ENCODE assay signal across 8 mouse cellular contexts in the genomic region with DNA sequence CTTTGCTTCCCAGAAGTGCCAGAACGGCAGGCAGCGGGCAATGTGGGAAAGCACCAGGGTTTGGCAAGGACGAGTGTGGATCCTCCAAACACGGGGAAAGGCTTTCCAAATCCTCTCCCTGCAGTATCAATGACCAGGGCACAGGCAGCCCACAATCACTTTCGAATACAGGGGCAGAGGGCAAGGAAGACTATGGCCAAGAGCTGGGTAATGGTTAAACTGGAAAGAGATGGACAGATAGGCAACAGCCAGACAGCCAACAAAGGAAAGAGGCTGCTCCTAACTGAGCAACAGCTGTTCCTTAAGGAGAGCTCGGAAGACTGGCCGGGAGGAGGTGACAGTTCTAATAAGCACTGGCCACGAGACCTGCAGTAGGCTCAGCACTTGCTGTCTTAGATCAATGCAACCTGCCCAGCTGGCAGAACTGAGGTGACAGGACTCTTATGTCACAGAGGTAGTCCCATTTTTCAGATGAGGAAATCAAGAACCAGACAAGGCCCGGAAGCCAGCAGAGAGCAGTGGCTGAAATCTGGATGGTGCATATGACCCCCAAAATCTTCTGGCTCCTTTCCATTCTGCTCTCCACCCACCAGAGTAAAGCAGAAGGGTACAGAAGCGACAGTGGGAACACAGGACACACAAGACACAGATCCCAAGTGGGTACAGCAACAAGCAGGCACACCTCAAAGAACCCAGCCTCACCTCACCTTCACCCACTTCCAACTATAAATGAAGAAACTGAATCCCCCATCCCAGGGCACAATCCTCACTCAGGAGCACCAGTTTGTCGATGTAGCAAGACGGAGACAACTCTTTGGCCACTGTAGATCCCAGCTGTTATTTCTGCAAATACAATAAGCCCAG. TPM values are rescaled to one million over a fixed set of nuclear protein-coding genes. Genes with fewer than 3 reads are reported as not detected.
DNase-seq lines count a peak whose midpoint lies in the region; ATAC-seq and TF ChIP-seq lines count a peak whose summit lies in the region.

No protein-coding gene starts in this region.

- H3K36me3 ChIP-seq in C2C12 (ENCODE audit: control insufficient read depth, insufficient read depth) (peaks cover 57% of the 10 kb centered on the region), CH12.LX (replicated peaks in 1 of 2; ENCODE audit: control insufficient read depth in 1 of 2, insufficient read depth in 1 of 2, low read length in 1 of 2) (peaks cover 53 to 57% of the 10 kb centered on the region in 2 experiments)
- H3K36me3 ChIP-seq in hindbrain, embryonic 11.5 days (ENCODE audit: control insufficient read depth, insufficient read depth, low read length), result peaks cover 24% of the 10 kb centered on the region
- H3K36me3 ChIP-seq in liver, embryonic 12.5 days, result peaks cover 56% of the 10 kb centered on the region

- ATAC-seq in hindbrain, embryonic 11.5 days (ENCODE audit: low FRiP score), result no peak
- ATAC-seq in liver, embryonic 12.5 days, result no peak

- peak overlapping the region; percentile 79 for H3K9ac ChIP-seq in CH12.LX (ENCODE audit: insufficient read depth, low read depth)
- H3K9ac ChIP-seq in hindbrain, embryonic 11.5 days (ENCODE audit: low read depth, low read length), result peak overlapping the region; percentile 96
- peak overlapping the region; percentile 84 for H3K9ac ChIP-seq in liver, embryonic 12.5 days

- H3ac ChIP-seq in C2C12 (ENCODE audit: control insufficient read depth, insufficient read length, low read depth), result peak overlapping the region; percentile 89

- no peak overlapping the region for H3K27ac ChIP-seq in CH12.LX (ENCODE audit: insufficient read depth, low read depth)
- H3K27ac ChIP-seq in hindbrain, embryonic 11.5 days (ENCODE audit: low read depth, low read length), result no peak overlapping the region
- H3K27ac ChIP-seq in liver, embryonic 12.5 days, result peak overlapping the region; percentile 74

- H3K4me2 ChIP-seq in CH12.LX (ENCODE audit: insufficient read depth, low read depth, poor library complexity, severe bottlenecking), result peak overlapping the region; percentile 52
- H3K4me2 ChIP-seq in hindbrain, embryonic 11.5 days (replicated peaks; ENCODE audit: low read depth, low read length), result peak overlapping the region; percentile 68
- peak overlapping the region; percentile 78 for H3K4me2 ChIP-seq in liver, embryonic 12.5 days

- H3K27me3 ChIP-seq in C2C12 (ENCODE audit: control insufficient read depth, insufficient read depth, insufficient read length) (no peaks in the 10 kb centered on the region), CH12.LX (replicated peaks) (no peaks in the 10 kb centered on the region)
- H3K27me3 ChIP-seq in hindbrain, embryonic 11.5 days (ENCODE audit: control insufficient read depth, insufficient read depth, low read length), result no peaks in the 10 kb centered on the region
- H3K27me3 ChIP-seq in liver, embryonic 12.5 days (replicated peaks), result no peaks in the 10 kb centered on the region

- WGBS in hindbrain, embryonic 11.5 days, result 75% methylated on average over 12 of the region's 12 CpGs
- WGBS in liver, embryonic 12.5 days (ENCODE audit: insufficient replicate concordance), result 58% methylated on average over 12 of the region's 12 CpGs

- no peak for DNase-seq in CH12.LX (ENCODE audit: extremely low read depth)
- no peak for DNase-seq in hindbrain, embryonic 11.5 days (ENCODE audit: low spot score)
- no peak for DNase-seq in right cerebral cortex, postnatal 10 days (ENCODE audit: low spot score in 2 of 2)
- no peak for DNase-seq in cerebellum, adult 8-10 months
- no peak for DNase-seq in cerebellum, adult 11-12 months
- no peak for DNase-seq in urinary bladder, postnatal 4 days (ENCODE audit: low spot score in 2 of 2)

- TF ChIP-seq POLR2A in CH12.LX (IDR thresholded peaks at IDR 0.05; ENCODE audit: low read depth, low read length), result no peak

- TF ChIP-seq CTCF in C2C12 (IDR thresholded peaks at IDR 0.05; ENCODE audit: control insufficient read depth, insufficient read depth, insufficient read length) (no peak), CH12.LX (conservative IDR thresholded peaks at IDR 0.05 in 1 of 2, IDR thresholded peaks at IDR 0.05 in 1 of 2; ENCODE audit: low read depth in 2 of 2, low read length in 2 of 2) (no peak)

- H3K4me3 ChIP-seq in C2C12 (ENCODE audit: insufficient read depth, poor library complexity, severe bottlenecking), result peak overlapping the region; percentile 85
- H3K4me3 ChIP-seq in CH12.LX (replicated peaks in 1 of 3; ENCODE audit: low read depth in 2 of 3, low read length in 2 of 3, poor library complexity in 1 of 3), result peak overlapping the region; percentile 72 to 98 (median 95)
- H3K4me3 ChIP-seq in hindbrain, embryonic 11.5 days (ENCODE audit: low read depth, low read length), result peak overlapping the region; percentile 91
- peak overlapping the region; percentile 75 for H3K4me3 ChIP-seq in liver, embryonic 12.5 days

- H3K4me1 ChIP-seq in CH12.LX (ENCODE audit: control insufficient read depth in 1 of 2, insufficient read depth in 2 of 2), result peaks cover 13 to 46% of the 10 kb centered on the region in 2 experiments
- 0 out of 2 replicates have a peak, but pooled peaks cover 5% of the 10 kb centered on the region for H3K4me1 ChIP-seq in hindbrain, embryonic 11.5 days (replicated peaks; ENCODE audit: control insufficient read depth, insufficient read depth, low read length)
- H3K4me1 ChIP-seq in liver, embryonic 12.5 days, result peaks cover 30% of the 10 kb centered on the region

- H3K79me2 ChIP-seq in C2C12 (ENCODE audit: control insufficient read depth, insufficient read depth) (peaks cover 56% of the 10 kb centered on the region), CH12.LX (replicated peaks; ENCODE audit: control insufficient read depth, extremely low read depth, insufficient read depth, poor library complexity, severe bottlenecking) (peaks cover 38% of the 10 kb centered on the region)

- no peak for TF ChIP-seq RAD21 in CH12.LX (IDR thresholded peaks at IDR 0.05; ENCODE audit: low read depth, low read length)

- H3K9me3 ChIP-seq in CH12.LX (replicated peaks; ENCODE audit: low read length), result no peaks in the 10 kb centered on the region
- no peaks in the 10 kb centered on the region for H3K9me3 ChIP-seq in hindbrain, embryonic 11.5 days (ENCODE audit: control insufficient read depth, low read length)
- no peaks in the 10 kb centered on the region for H3K9me3 ChIP-seq in liver, embryonic 12.5 days (replicated peaks)

- no peak for TF ChIP-seq EP300 in CH12.LX (IDR thresholded peaks at IDR 0.05; ENCODE audit: low read length)

- dilution Hi-C loops in CH12.LX (cut with MboI; ENCODE audit: extremely low pct_ligation_motif_present, extremely low pct_unique_long_range_greater_than_20kb, low sequenced_read_pairs), result no loop called here

- in situ Hi-C loops in CH12.LX (cut with MboI; ENCODE audit: low pct_ligation_motif_present, low pct_unique_long_range_greater_than_20kb, low sequenced_read_pairs), result loop anchor here (10.0 to 25.0 kb wide), 2 partner anchors 155 to 277 kb away; no protein-coding TSS in a partner anchor

- H3K79me3 ChIP-seq in C2C12 (ENCODE audit: low read depth), result peaks cover 41% of the 10 kb centered on the region

TF ChIP-seq in C2C12, 6 proteins besides CTCF, POLR2A, EP300 and RAD21:
- TF ChIP-seq MAX (IDR thresholded peaks at IDR 0.05) (no peak), MYOD1 (IDR thresholded peaks at IDR 0.05; ENCODE audit: control insufficient read depth, insufficient read length, low read depth) (no peak), FOSL1 (IDR thresholded peaks at IDR 0.05; ENCODE audit: insufficient read depth, low read length, poor library complexity, severe bottlenecking) (no peak), CEBPB (IDR thresholded peaks at IDR 0.05; ENCODE audit: low read depth) (no peak), USF1 (IDR thresholded peaks at IDR 0.05; ENCODE audit: low read depth) (no peak), MYOG (IDR thresholded peaks at IDR 0.05; ENCODE audit: control insufficient read depth, extremely low read depth, insufficient read length) (no peak)

TF ChIP-seq in CH12.LX, 34 proteins besides CTCF, POLR2A, EP300 and RAD21:
- TF ChIP-seq SIN3A (IDR thresholded peaks at IDR 0.05; ENCODE audit: low read length) (peak; percentile 55; the same call in 1 of the 2 replicates), ZKSCAN1 (IDR thresholded peaks at IDR 0.05; ENCODE audit: borderline replicate concordance, low read depth, low read length) (no peak), KAT2A (IDR thresholded peaks at IDR 0.05; ENCODE audit: insufficient replicate concordance, low read length) (no peak)
TF ChIP-seq in CH12.LX: peak in this region for 1.

RNA-seq across cellular contexts. Expression of a gene that starts 15.4 kb away (rescaled TPM):
- not detected for polyA plus RNA-seq in C2C12 (2012; fragmentation: generic; extraction: Trizol)
- 0.04 TPM in 2 replicates for total RNA-seq in CH12.LX (2012; rRNA removed)
- total RNA-seq in CH12.LX (2014; rRNA removed), result not detected in 2 replicates
- 0.11 and 0.13 TPM in 2 replicates for polyA plus RNA-seq in CH12.LX (2012; ENCODE audit: insufficient read length, low read depth)
- polyA plus RNA-seq in hindbrain, embryonic 11.5 days (2014; fragmentation: Nextera tagmentation; extraction: Ambion mirVana), result 42.3 and 79.1 TPM in 2 replicates
- 2.2 and 2.4 TPM in 2 replicates for polyA plus RNA-seq in liver, embryonic 12.5 days (2016; fragmentation: Nextera tagmentation; extraction: Ambion mirVana)

RNA-seq across cellular contexts. Expression of a gene that starts 49.7 kb away (rescaled TPM):
- polyA plus RNA-seq in C2C12 (2012; fragmentation: generic; extraction: Trizol), result 8.4 TPM
- total RNA-seq in CH12.LX (2012; rRNA removed), result 11.9 and 12.9 TPM in 2 replicates
- 10.7 and 11.4 TPM in 2 replicates for total RNA-seq in CH12.LX (2014; rRNA removed)
- 13.6 and 18.4 TPM in 2 replicates for polyA plus RNA-seq in CH12.LX (2012; ENCODE audit: insufficient read length, low read depth)
- 25.6 and 32.4 TPM in 2 replicates for polyA plus RNA-seq in hindbrain, embryonic 11.5 days (2014; fragmentation: Nextera tagmentation; extraction: Ambion mirVana)
- 10.5 TPM in 2 replicates for polyA plus RNA-seq in liver, embryonic 12.5 days (2016; fragmentation: Nextera tagmentation; extraction: Ambion mirVana)

RNA-seq across cellular contexts. Expression of a gene that starts 53.7 kb away (rescaled TPM):
- polyA plus RNA-seq in C2C12 (2012; fragmentation: generic; extraction: Trizol) (not detected), CH12.LX (2012; ENCODE audit: insufficient read length, low read depth) (0.27 TPM in 1 of 2 replicates, not detected in the other)
- total RNA-seq in CH12.LX (2012; rRNA removed) (0.04 TPM in 1 of 2 replicates, not detected in the other), CH12.LX (2014; rRNA removed) (0.30 TPM in 1 of 2 replicates, not detected in the other)
- polyA plus RNA-seq in hindbrain, embryonic 11.5 days (2014; fragmentation: Nextera tagmentation; extraction: Ambion mirVana), result 2.7 and 3.4 TPM in 2 replicates
- 12.9 and 14.4 TPM in 2 replicates for polyA plus RNA-seq in liver, embryonic 12.5 days (2016; fragmentation: Nextera tagmentation; extraction: Ambion mirVana)

Comparison
In these comparisons a context has a peak if more than half of its experiments do, and no peak if none do; other contexts are left out.
1. RNA of a gene that starts 15.4 kb away (polyA plus RNA-seq): 42.3 to 79.1 TPM in hindbrain, embryonic 11.5 days; 2.2 to 2.4 TPM in liver, embryonic 12.5 days, 0.11 to 0.13 TPM in CH12.LX and not detected in C2C12 (single experiment); every median in the first group is over 10 times any median in the second.
2. Peak in every context shown above with its lines, with median percentiles within 50 percentile points of each other: H3K4me3 ChIP-seq, H3K4me2 ChIP-seq and H3K9ac ChIP-seq.